Mouse (Mus musculus) lung, embryonic 16.5 days (tissue): ENCODE results near the gene Gnl3l. TPM values are rescaled to one million over a fixed set of nuclear protein-coding genes. Genes with fewer than 3 reads are reported as not detected.

Experiments
- ATAC-seq: fragments of 200-750 bp; cut with Nextera tagmentation; 2 replicates; pipeline ENCODE4 v1.8.0; 2017; ENCODE audit warnings: low read depth, mild to moderate bottlenecking, moderate library complexity
- H3K27ac ChIP-seq: fragments of 300-500 bp; sonication (generic); 2 replicates; pipeline ENCODE4 v1.5.1; 2014; ENCODE audit warnings: mild to moderate bottlenecking, control low read depth, low read length
- H3K27me3 ChIP-seq: fragments of 300-500 bp; sonication (generic); 2 replicates; pipeline ENCODE4 v1.6.1; 2014; ENCODE audit warnings: low read depth, low read length, mixed read lengths; ENCODE audit not compliant: control insufficient read depth, insufficient read depth
- H3K36me3 ChIP-seq: fragments of 300-500 bp; sonication (generic); 2 replicates; pipeline ENCODE4 v1.6.1; 2014; ENCODE audit warnings: low read length; ENCODE audit not compliant: control insufficient read depth, insufficient read depth
- H3K4me1 ChIP-seq: fragments of 300-500 bp; sonication (generic); replicated peaks from 2 replicates; pipeline ENCODE4 v1.6.1; 2014; ENCODE audit warnings: low read length, mixed read lengths; ENCODE audit not compliant: control insufficient read depth, insufficient read depth
- H3K4me2 ChIP-seq: fragments of 300-500 bp; sonication (generic); 2 replicates; pipeline ENCODE4 v1.6.1; 2014; ENCODE audit warnings: low read depth, low read length, control low read depth
- H3K4me3 ChIP-seq: fragments of 300-500 bp; sonication (generic); 2 replicates; pipeline ENCODE4 v1.5.1; 2014; ENCODE audit warnings: mild to moderate bottlenecking, low read length, control low read depth
- H3K9ac ChIP-seq: fragments of 300-500 bp; sonication (generic); 2 replicates; pipeline ENCODE4 v1.6.1; 2014; ENCODE audit warnings: low read length, control low read depth
- H3K9me3 ChIP-seq: fragments of 300-500 bp; sonication (generic); 2 replicates; pipeline ENCODE4 v1.6.1; 2016; ENCODE audit warnings: low read length; ENCODE audit not compliant: control insufficient read depth
- WGBS: fragments of 180-500 bp; shearing (Covaris S2); extraction: QIAGEN DNeasy Blood & Tissue Kit; methylation state at CpG from one replicate; pipeline ENCODE4 v1.1.7; 2014; 5-methylcytosine and 5-hydroxymethylcytosine counted together
- polyA plus RNA-seq: library from polyadenylated mRNA; unstranded; fragments of >200 nt; fragmentation: Nextera tagmentation; extraction: Ambion mirVana; gene quantifications from 2 replicates; pipeline ENCODE4 v1.2.1, GENCODE M21; 2015

Gnl3l gene
- polyA plus RNA-seq, 1 experiment from 2014 or later: 26.5 TPM

GRCm38 (mm10) chrX:151047431-151048058, 30.4 kb upstream of the Gnl3l start:
- Histone ChIP-seq H3K4me2 (peak overlapping the region; percentile 61), H3K9ac (peak overlapping the region; percentile 86), H3K36me3 (no peaks in the 10 kb centered on the region), H3K27ac (peak overlapping the region; percentile 88), H3K4me3 (peak overlapping the region; percentile 74), H3K9me3 (no peaks in the 10 kb centered on the region), H3K27me3 (no peaks in the 10 kb centered on the region), H3K4me1 (peaks cover 10% of the 10 kb centered on the region; the same call in 1 of the 2 replicates)
- 7% methylated on average over 38 of the region's 56 CpGs for WGBS
- ATAC-seq: peak; percentile 72

DNA sequence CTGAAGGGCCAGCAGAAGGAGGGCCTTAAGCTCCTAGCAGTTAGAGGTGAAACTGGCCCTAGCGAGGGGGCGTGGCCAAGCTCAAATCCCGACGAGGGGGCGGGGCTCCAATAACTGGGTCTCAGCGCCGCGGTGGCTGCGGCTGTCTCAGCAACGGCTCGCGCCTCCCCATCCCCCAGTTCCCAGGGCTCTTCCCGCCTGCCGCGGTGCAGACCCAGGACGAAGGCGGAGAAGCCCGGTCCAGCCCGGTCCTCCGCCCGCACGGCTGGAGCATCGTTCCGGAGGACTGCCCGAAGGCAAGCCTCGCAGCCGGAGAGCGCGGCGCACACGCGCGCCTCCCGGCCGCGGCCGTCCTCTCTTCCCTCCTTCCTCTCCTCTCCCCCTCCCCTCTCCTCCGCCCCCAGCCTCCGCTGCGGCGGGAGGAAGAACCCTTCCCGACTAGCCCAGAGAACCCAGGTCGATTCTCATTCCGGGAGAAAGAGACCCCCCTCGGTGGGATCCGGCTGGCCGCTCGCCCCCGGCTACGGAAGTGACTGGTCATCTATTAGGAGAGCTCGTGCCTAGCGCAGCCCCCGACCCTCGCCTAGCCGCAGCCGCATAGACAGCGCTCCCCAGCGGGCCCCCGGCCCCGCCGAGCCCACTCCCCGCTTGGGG, 29.8 kb upstream of the Gnl3l start:
- peak overlapping the region; percentile 61 for H3K4me2 ChIP-seq
- H3K27me3 ChIP-seq: no peaks in the 10 kb centered on the region
- no peaks in the 10 kb centered on the region for H3K36me3 ChIP-seq
- 8% methylated on average over 29 of the region's 62 CpGs for WGBS
- peaks cover 10% of the 10 kb centered on the region; the same call in 1 of the 2 replicates for H3K4me1 ChIP-seq
- peak; percentile 91 for ATAC-seq
- H3K9me3 ChIP-seq: no peaks in the 10 kb centered on the region
- H3K4me3 ChIP-seq: peak overlapping the region; percentile 74
- H3K27ac ChIP-seq: peak overlapping the region; percentile 88
- peak overlapping the region; percentile 86 for H3K9ac ChIP-seq

- 34% methylated on average over 11 of the region's 11 CpGs for WGBS
- no peak for ATAC-seq
These were observed 29.2 kb upstream of the Gnl3l start for GRCm38 (mm10) chrX:151046321-151046720.

GRCm38 (mm10) chrX:151045850-151046249, 28.7 kb upstream of the Gnl3l start, which contains the start of gene Fgd1:
Gene Fgd1 (plus strand): TSS chrX:151046150.
- Histone ChIP-seq H3K9ac (peak within 1 kb of the TSS; percentile 86), H3K4me2 (peak within 1 kb of the TSS; percentile 61), H3K27ac (peak within 1 kb of the TSS; percentile 88), H3K27me3 (no peaks in the 10 kb centered on the region), H3K4me3 (peak within 1 kb of the TSS; percentile 74), H3K36me3 (no peaks in the 10 kb centered on the region), H3K4me1 (peaks cover 10% of the 10 kb centered on the region; the same call in 1 of the 2 replicates), H3K9me3 (no peaks in the 10 kb centered on the region)
- 93% methylated on average over 8 of the region's 8 CpGs for WGBS
- no peak for ATAC-seq

More at GRCm38 (mm10) chrX:151046321-151046720, 29.2 kb upstream of the Gnl3l start:
- Histone ChIP-seq H3K9me3 (no peaks in the 10 kb centered on the region), H3K27me3 (no peaks in the 10 kb centered on the region), H3K4me1 (peaks cover 10% of the 10 kb centered on the region; the same call in 1 of the 2 replicates), H3K36me3 (no peaks in the 10 kb centered on the region), H3K9ac (peak overlapping the region; percentile 32), H3K27ac (peak overlapping the region; percentile 88), H3K4me2 (peak overlapping the region; percentile 61), H3K4me3 (peak overlapping the region; percentile 74)

DNA sequence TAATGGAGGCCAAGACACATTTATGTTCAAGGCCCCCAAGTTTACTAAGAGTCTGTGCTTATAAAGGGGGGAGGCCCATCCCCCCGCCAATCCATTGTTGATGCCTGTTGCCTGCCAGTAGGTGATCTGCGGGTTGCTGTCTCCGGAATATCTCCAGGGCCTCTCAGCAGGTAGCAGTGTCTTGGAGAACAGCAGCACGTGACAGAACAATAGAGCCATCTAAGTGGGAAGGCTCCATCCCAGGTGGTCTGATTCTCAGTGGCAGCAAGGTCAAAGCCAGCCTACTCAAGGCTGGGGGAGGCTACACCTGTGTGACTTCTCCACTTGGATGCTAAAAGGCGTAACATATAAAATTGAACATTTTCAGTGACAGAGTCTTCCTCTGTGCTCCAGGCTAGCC, 24.1 kb upstream of the Gnl3l start:
- no peak overlapping the region for H3K4me2 ChIP-seq
- no peaks in the 10 kb centered on the region for H3K36me3 ChIP-seq
- H3K27me3 ChIP-seq: no peaks in the 10 kb centered on the region
- no peak overlapping the region for H3K4me3 ChIP-seq
- H3K9me3 ChIP-seq: no peaks in the 10 kb centered on the region
- no peak for ATAC-seq
- WGBS: 59% methylated on average over 5 of the region's 5 CpGs
- no peak overlapping the region for H3K27ac ChIP-seq
- no peak overlapping the region for H3K9ac ChIP-seq
- no peaks in the 10 kb centered on the region for H3K4me1 ChIP-seq

GRCm38 (mm10) chrX:151031400-151031799, 14.3 kb upstream of the Gnl3l start:
- 0 out of 2 replicates have a peak, but pooled peaks cover 2% of the 10 kb centered on the region for H3K4me1 ChIP-seq
- H3K36me3 ChIP-seq: no peaks in the 10 kb centered on the region
- H3K27me3 ChIP-seq: no peaks in the 10 kb centered on the region
- peak overlapping the region; percentile 41 for H3K27ac ChIP-seq
- H3K9me3 ChIP-seq: no peaks in the 10 kb centered on the region
- H3K9ac ChIP-seq: no peak overlapping the region
- no peak overlapping the region for H3K4me2 ChIP-seq
- peak; percentile 59; the same call in 1 of the 2 replicates for ATAC-seq
- no peak overlapping the region for H3K4me3 ChIP-seq
- 20% methylated on average over 3 of the region's 3 CpGs for WGBS

DNA sequence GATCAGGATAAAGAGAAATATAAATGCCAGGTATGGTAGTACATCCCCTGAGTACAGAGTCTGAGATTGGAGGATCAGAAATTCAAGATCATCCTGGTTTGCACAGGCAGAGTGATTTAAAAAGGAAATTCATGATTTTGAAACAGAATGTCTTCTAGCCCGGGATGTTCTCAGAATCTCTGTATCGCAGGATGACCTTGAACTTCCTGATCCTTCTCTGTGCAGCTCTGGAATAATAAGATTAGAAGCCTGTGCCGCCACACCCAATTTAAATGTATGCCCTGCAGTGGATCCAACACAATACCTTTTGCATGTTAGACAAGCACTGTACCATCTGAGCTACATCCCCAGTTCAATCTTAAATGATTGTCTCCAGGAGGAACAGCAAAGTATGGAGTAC, 1.7 kb upstream of the Gnl3l start:
- no peak overlapping the region for H3K4me3 ChIP-seq
- no peak overlapping the region for H3K4me2 ChIP-seq
- no peak overlapping the region for H3K27ac ChIP-seq
- no peaks in the 10 kb centered on the region for H3K27me3 ChIP-seq
- H3K4me1 ChIP-seq: peaks cover 6% of the 10 kb centered on the region; the same call in 1 of the 2 replicates
- ATAC-seq: no peak
- H3K9me3 ChIP-seq: no peaks in the 10 kb centered on the region
- WGBS: 67% methylated on average over 3 of the region's 3 CpGs
- H3K9ac ChIP-seq: no peak overlapping the region
- no peaks in the 10 kb centered on the region for H3K36me3 ChIP-seq

DNA sequence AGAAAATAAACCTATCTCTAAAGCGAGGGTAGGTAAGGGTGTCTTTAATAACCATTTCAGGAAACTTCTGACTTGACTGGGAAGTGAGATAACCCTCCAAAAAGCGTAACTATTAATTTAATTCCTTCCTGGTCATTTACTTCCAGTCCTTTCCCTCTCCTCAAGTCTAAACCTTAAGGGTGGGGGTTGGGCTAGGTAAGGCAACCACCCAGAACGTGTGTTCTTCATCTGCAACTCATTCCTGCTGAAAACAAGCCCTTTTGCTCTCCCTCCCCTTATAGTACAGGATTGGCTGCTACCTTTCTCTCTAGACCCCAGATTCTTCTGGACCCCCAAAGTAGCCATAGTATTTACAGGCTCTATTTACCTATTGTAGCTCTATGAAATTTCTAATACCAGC, 775 bp upstream of the Gnl3l start:
- Histone ChIP-seq H3K9ac (peak overlapping the region; percentile 57), H3K4me2 (peak overlapping the region; percentile 53), H3K4me3 (peak overlapping the region; percentile 59), H3K9me3 (no peaks in the 10 kb centered on the region), H3K4me1 (peaks cover 6% of the 10 kb centered on the region; the same call in 1 of the 2 replicates), H3K27me3 (no peaks in the 10 kb centered on the region), H3K27ac (peak overlapping the region; percentile 60; the same call in 1 of the 2 replicates), H3K36me3 (no peaks in the 10 kb centered on the region)
- WGBS: 6% methylated on average over 3 of the region's 3 CpGs
- no peak for ATAC-seq

GRCm38 (mm10) chrX:150996775-150997174, 20.3 kb downstream of the Gnl3l start:
- Histone ChIP-seq H3K27ac (no peak overlapping the region), H3K4me3 (no peak overlapping the region), H3K9me3 (no peaks in the 10 kb centered on the region), H3K36me3 (0 out of 2 replicates have a peak, but pooled peaks cover 4% of the 10 kb centered on the region), H3K4me2 (no peak overlapping the region), H3K27me3 (no peaks in the 10 kb centered on the region), H3K9ac (no peak overlapping the region), H3K4me1 (no peaks in the 10 kb centered on the region)
- 85% methylated on average over 3 of the region's 3 CpGs for WGBS
- no peak for ATAC-seq
